Mouse (Mus musculus): ENCODE measurements at regions not wholly inside any gene's neighbourhood (a gene's known extent, or its start where the extent isn't known, plus 50 kb on each side); places are given as distances from the start of the nearest gene placed in this dataset.

- DNase-seq, result no peak
- no peaks in the 10 kb centered on the region for H3K36me3 ChIP-seq (ENCODE audit: control insufficient read depth, insufficient read depth, low read length)
- H3K27ac ChIP-seq, result no peak overlapping the region
- H3K79me2 ChIP-seq (replicated peaks; ENCODE audit: control insufficient read depth, insufficient read depth, low read length), result no peaks in the 10 kb centered on the region
- H3K9ac ChIP-seq (ENCODE audit: low read depth, low read length), result no peak overlapping the region
- WGBS, result 74% methylated on average over 4 of the region's 4 CpGs
- TF ChIP-seq CTCF (IDR thresholded peaks at IDR 0.05), result no peak
- no peak for TF ChIP-seq POLR2A (IDR thresholded peaks at IDR 0.05; ENCODE audit: insufficient read depth, low read depth, low read length)
- no peak for TF ChIP-seq EP300 (IDR thresholded peaks at IDR 0.05; ENCODE audit: insufficient read depth, low read depth, low read length)
- no peaks in the 10 kb centered on the region for H3K27me3 ChIP-seq (ENCODE audit: control insufficient read depth, insufficient read depth, low read length)
- no peak overlapping the region for H3K4me3 ChIP-seq
- H3K4me1 ChIP-seq (ENCODE audit: control insufficient read depth, insufficient read depth, low read length), result no peaks in the 10 kb centered on the region
- intact Hi-C loops (cut with DNase I), result no loop called here
These were observed 128.2 kb upstream of the Satb1 start for GRCm38 (mm10) chr17:51961337-51961736.

- Histone ChIP-seq H3K27me3 (ENCODE audit: control insufficient read depth, insufficient read depth, low read length) (no peaks in the 10 kb centered on the region), H3K9ac (ENCODE audit: low read depth, low read length) (no peak overlapping the region), H3K4me1 (ENCODE audit: control insufficient read depth, insufficient read depth, low read length) (no peaks in the 10 kb centered on the region), H3K79me2 (replicated peaks; ENCODE audit: control insufficient read depth, insufficient read depth, low read length) (no peaks in the 10 kb centered on the region), H3K36me3 (ENCODE audit: control insufficient read depth, insufficient read depth, low read length) (no peaks in the 10 kb centered on the region), H3K4me3 (no peak overlapping the region), H3K27ac (no peak overlapping the region)
- 85% methylated on average over 13 of the region's 13 CpGs for WGBS
- no peak for DNase-seq
- intact Hi-C loops (cut with DNase I), result no loop called here
- TF ChIP-seq POLR2A (IDR thresholded peaks at IDR 0.05; ENCODE audit: insufficient read depth, low read depth, low read length) (no peak), EP300 (IDR thresholded peaks at IDR 0.05; ENCODE audit: insufficient read depth, low read depth, low read length) (no peak), CTCF (IDR thresholded peaks at IDR 0.05) (no peak)
These were observed 123.2 kb upstream of the Satb1 start for GRCm38 (mm10) chr17:51956275-51956674.

DNA sequence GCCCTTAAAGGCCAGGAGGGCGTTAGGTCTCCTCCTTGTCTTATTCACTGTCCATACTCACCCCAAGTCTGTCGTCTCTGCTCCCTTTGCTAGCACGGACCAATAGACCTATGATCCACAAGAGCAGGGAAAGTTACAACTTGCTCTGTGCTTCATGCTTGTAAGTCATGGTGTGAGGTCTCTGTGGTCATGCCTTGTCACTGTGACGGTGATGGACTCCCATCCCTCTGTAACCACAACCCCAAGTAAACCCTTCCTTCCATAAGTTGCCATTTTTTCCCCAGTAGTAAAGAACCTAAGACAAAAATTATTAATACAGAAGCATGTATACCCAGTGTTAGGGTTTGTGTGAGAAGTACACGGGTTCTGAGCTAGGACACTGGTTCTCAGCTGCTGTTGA, 104.6 kb upstream of the Satb1 start:
- intact Hi-C loops (cut with DNase I), result no loop called here
- Histone ChIP-seq H3K27ac (no peak overlapping the region), H3K27me3 (ENCODE audit: control insufficient read depth, insufficient read depth, low read length) (no peaks in the 10 kb centered on the region), H3K4me3 (no peak overlapping the region), H3K4me1 (ENCODE audit: control insufficient read depth, insufficient read depth, low read length) (no peaks in the 10 kb centered on the region), H3K36me3 (ENCODE audit: control insufficient read depth, insufficient read depth, low read length) (no peaks in the 10 kb centered on the region), H3K79me2 (replicated peaks; ENCODE audit: control insufficient read depth, insufficient read depth, low read length) (no peaks in the 10 kb centered on the region), H3K9ac (ENCODE audit: low read depth, low read length) (no peak overlapping the region)
- no peak for DNase-seq
- TF ChIP-seq EP300 (IDR thresholded peaks at IDR 0.05; ENCODE audit: insufficient read depth, low read depth, low read length), result no peak
- WGBS, result 74% methylated on average over 5 of the region's 5 CpGs

DNA sequence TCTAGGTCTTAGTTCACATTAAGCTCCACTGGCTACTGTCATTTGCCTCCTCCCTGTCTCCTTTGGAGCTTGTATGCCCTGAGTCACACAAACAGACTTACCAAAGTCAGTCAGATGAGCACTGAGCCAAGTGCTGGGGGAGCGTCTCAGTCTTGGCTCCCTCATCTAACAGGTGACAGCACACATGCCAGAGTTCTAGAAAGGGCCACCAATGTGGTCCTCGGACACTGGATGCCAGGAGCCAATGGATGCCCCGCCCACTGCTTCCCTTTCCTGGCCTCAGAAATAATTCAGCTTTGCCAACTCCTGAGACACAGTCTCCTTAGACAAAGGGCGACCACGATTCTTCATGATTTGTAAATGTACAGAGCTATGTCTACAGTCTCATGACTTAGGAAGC, 103.0 kb upstream of the Satb1 start:
- Histone ChIP-seq H3K4me3 (no peak overlapping the region), H3K4me1 (ENCODE audit: control insufficient read depth, insufficient read depth, low read length) (no peaks in the 10 kb centered on the region), H3K27me3 (ENCODE audit: control insufficient read depth, insufficient read depth, low read length) (no peaks in the 10 kb centered on the region), H3K27ac (no peak overlapping the region), H3K79me2 (replicated peaks; ENCODE audit: control insufficient read depth, insufficient read depth, low read length) (no peaks in the 10 kb centered on the region), H3K9ac (ENCODE audit: low read depth, low read length) (no peak overlapping the region), H3K36me3 (ENCODE audit: control insufficient read depth, insufficient read depth, low read length) (no peaks in the 10 kb centered on the region)
- no peak for TF ChIP-seq CTCF (IDR thresholded peaks at IDR 0.05)
- TF ChIP-seq EP300 (IDR thresholded peaks at IDR 0.05; ENCODE audit: insufficient read depth, low read depth, low read length), result no peak
- no peak for TF ChIP-seq POLR2A (IDR thresholded peaks at IDR 0.05; ENCODE audit: insufficient read depth, low read depth, low read length)
- 53% methylated on average over 5 of the region's 5 CpGs for WGBS
- no peak for DNase-seq
- intact Hi-C loops (cut with DNase I), result no loop called here

- intact Hi-C loops (cut with DNase I), result no loop called here
- TF ChIP-seq EP300 (IDR thresholded peaks at IDR 0.05; ENCODE audit: insufficient read depth, low read depth, low read length) (no peak), POLR2A (IDR thresholded peaks at IDR 0.05; ENCODE audit: insufficient read depth, low read depth, low read length) (no peak), CTCF (IDR thresholded peaks at IDR 0.05) (no peak)
- no peaks in the 10 kb centered on the region for H3K36me3 ChIP-seq (ENCODE audit: control insufficient read depth, insufficient read depth, low read length)
These were observed 93.3 kb upstream of the Satb1 start for GRCm38 (mm10) chr17:51926392-51926791.

GRCm38 (mm10) chr17:51907031-51907430, 73.9 kb upstream of the Satb1 start:
- Histone ChIP-seq H3K27me3 (ENCODE audit: control insufficient read depth, insufficient read depth, low read length) (no peaks in the 10 kb centered on the region), H3K4me1 (ENCODE audit: control insufficient read depth, insufficient read depth, low read length) (0 out of 2 replicates have a peak, but pooled peaks cover 1% of the 10 kb centered on the region), H3K36me3 (ENCODE audit: control insufficient read depth, insufficient read depth, low read length) (no peaks in the 10 kb centered on the region), H3K9ac (ENCODE audit: low read depth, low read length) (no peak overlapping the region), H3K79me2 (replicated peaks; ENCODE audit: control insufficient read depth, insufficient read depth, low read length) (no peaks in the 10 kb centered on the region), H3K27ac (no peak overlapping the region), H3K4me3 (no peak overlapping the region)
- no peak for DNase-seq
- intact Hi-C loops (cut with DNase I), result no loop called here
- 66% methylated on average over 4 of the region's 4 CpGs for WGBS
- TF ChIP-seq EP300 (IDR thresholded peaks at IDR 0.05; ENCODE audit: insufficient read depth, low read depth, low read length), result no peak
- TF ChIP-seq POLR2A (IDR thresholded peaks at IDR 0.05; ENCODE audit: insufficient read depth, low read depth, low read length), result no peak
- no peak for TF ChIP-seq CTCF (IDR thresholded peaks at IDR 0.05)

More at GRCm38 (mm10) chr17:51926392-51926791, 93.3 kb upstream of the Satb1 start:
- WGBS, result 63% methylated on average over 3 of the region's 3 CpGs
- Histone ChIP-seq H3K27me3 (ENCODE audit: control insufficient read depth, insufficient read depth, low read length) (no peaks in the 10 kb centered on the region), H3K79me2 (replicated peaks; ENCODE audit: control insufficient read depth, insufficient read depth, low read length) (no peaks in the 10 kb centered on the region), H3K9ac (ENCODE audit: low read depth, low read length) (no peak overlapping the region), H3K27ac (no peak overlapping the region), H3K4me1 (ENCODE audit: control insufficient read depth, insufficient read depth, low read length) (no peaks in the 10 kb centered on the region), H3K4me3 (no peak overlapping the region)
- DNase-seq, result no peak
